Mouse (Mus musculus) G1E (cell line): Measurements from ENCODE around the gene Uox.

Source experiments
- CTCF ChIP-seq: IDR thresholded peaks from 2 replicates; pipeline ENCODE4 v1.5.1; 2012; ENCODE audit warnings: low read depth, low read length, inconsistent platforms, mixed read lengths
- GATA1 ChIP-seq: IDR thresholded peaks from 2 replicates; pipeline ENCODE4 v1.6.1; 2012; ENCODE audit warnings: borderline replicate concordance, low read length, inconsistent platforms, mixed read lengths
- GATA2 ChIP-seq: IDR thresholded peaks from 2 replicates; pipeline ENCODE4 v1.6.1; 2012; ENCODE audit warnings: low read depth, low read length, inconsistent platforms, borderline replicate concordance
- POLR2AphosphoS5 ChIP-seq: IDR thresholded peaks from 2 replicates; pipeline ENCODE4 v1.6.1; 2012; ENCODE audit warnings: low read depth, low read length, inconsistent platforms; ENCODE audit not compliant: insufficient replicate concordance
- TAL1 ChIP-seq: conservative IDR thresholded peaks from 2 replicates; pipeline ENCODE4 v1.6.1; 2012; ENCODE audit warnings: low read depth, low read length, inconsistent platforms, mixed read lengths

DNA sequence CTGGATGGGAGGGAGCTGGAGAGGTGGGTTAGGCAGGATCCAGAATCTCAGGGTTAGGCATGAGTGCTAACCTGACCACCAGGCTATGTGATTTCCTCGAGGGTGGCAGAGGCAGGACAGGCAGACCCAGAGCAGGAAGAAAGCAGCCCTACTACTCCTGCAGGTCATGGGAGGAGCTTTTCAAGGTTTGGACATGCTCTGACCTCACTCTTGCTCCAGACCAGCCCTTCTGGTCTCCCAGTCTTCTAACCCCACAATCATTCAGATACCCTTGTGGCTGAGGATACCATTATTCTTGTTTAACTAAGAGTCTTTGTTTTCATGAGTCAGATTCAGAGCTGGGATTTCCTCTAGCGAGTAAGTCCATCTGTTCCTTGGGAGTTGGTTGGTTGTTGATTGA lies 7.4 kb downstream of the Uox start:
- TF ChIP-seq CTCF (no peak), GATA2 (no peak), POLR2AphosphoS5 (no peak), GATA1 (no peak), TAL1 (no peak)
